Mouse (Mus musculus) urinary bladder, postnatal 0 days (tissue): Measurements from ENCODE around the gene Vmn1r13. TPM values are rescaled to one million over a fixed set of nuclear protein-coding genes. Genes with fewer than 3 reads are reported as not detected.

Experiments used
- polyA plus RNA-seq: library from polyadenylated mRNA; unstranded; fragments of >200 nt; fragmentation: Nextera tagmentation; extraction: Ambion mirVana; gene quantifications from 2 replicates; pipeline ENCODE4 v1.2.1, GENCODE M21; 2015

Gene Vmn1r13
- polyA plus RNA-seq = not detected in 2 replicates

DNA sequence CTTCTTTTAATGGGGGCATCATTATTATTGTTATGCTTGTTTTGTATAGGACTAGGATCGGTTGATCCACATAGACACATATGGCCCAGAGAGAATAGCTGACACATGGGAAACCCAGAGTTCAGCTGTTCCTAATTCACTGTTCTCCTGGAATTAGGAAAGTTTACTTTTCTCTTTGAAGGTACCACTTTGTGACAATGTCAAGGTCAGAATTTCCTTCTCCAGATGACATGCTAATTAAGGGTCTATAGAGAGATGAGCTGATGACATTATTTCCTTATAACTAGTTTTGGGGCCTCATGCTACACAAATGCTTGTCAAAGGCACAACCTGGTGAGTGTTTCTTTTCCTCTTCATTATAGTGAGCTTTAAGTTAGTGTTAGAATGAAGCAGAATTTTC is at the start of gene Vmn1r13:
Vmn1r13 (plus strand) TSS at position 301 of the 400 bp plus-strand sequence.

DNA sequence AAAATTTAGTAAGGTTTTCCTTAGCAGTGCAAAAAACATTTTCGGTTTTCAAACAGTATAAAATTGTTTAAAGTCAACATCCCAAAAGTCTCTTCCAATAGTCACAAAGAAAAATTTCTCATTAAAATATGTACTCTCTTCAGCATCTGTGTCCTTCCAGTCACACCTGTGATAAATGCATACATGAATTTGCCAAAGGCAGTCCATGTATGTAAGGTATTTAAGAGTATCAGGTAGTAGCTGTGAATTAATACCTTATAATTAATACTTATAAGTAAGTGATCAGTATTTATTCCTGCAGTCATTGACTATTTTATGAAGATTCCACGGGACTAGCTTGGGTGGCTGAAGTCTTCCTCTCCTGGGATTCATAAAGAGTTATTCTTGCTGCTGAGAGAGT is 46.5 kb upstream of the Vmn1r13 start, which contains the start of gene Vmn1r12:
Vmn1r12 (plus strand) TSS at position 301 of the 400 bp plus-strand sequence.

GRCm38 (mm10) chr6:57231386-57231785 is 28.3 kb downstream of the Vmn1r13 start, which contains the start of gene Vmn1r14:
Gene Vmn1r14, plus strand, starts transcription at chr6:57231686.

GRCm38 (mm10) chr6:57257652-57258051 is 54.6 kb downstream of the Vmn1r13 start, which contains the start of gene Vmn1r15:
Gene Vmn1r15, plus strand, starts transcription at chr6:57257952.

Other genes starting within 250 kb of the Vmn1r13 start
- gene Vmn1r5, start 233.0 kb upstream of the Vmn1r13 start, polyA plus RNA-seq = not detected in 2 replicates
- gene Vmn1r6, start 206.0 kb upstream of the Vmn1r13 start, polyA plus RNA-seq = not detected in 2 replicates
- gene Vmn1r7, start 178.0 kb upstream of the Vmn1r13 start, polyA plus RNA-seq = not detected in 2 replicates
- not detected in 2 replicates for gene Vmn1r8, start 171.0 kb upstream of the Vmn1r13 start, polyA plus RNA-seq
- not detected in 2 replicates for gene Vmn1r9, start 136.5 kb upstream of the Vmn1r13 start, polyA plus RNA-seq
- gene Vmn1r10, start 93.8 kb upstream of the Vmn1r13 start, polyA plus RNA-seq = not detected in 2 replicates
- gene Vmn1r11, start 69.8 kb upstream of the Vmn1r13 start, polyA plus RNA-seq = not detected in 2 replicates
- gene Vmn1r12, start 46.4 kb upstream of the Vmn1r13 start, polyA plus RNA-seq = not detected in 2 replicates
- gene Vmn1r14, start 28.4 kb downstream of the Vmn1r13 start, polyA plus RNA-seq = not detected in 2 replicates
- not detected in 2 replicates for gene Vmn1r15, start 54.7 kb downstream of the Vmn1r13 start, polyA plus RNA-seq
- not detected in 2 replicates for gene Vmn1r16, start 126.2 kb downstream of the Vmn1r13 start, polyA plus RNA-seq
- not detected in 2 replicates for gene Vmn1r17, start 160.4 kb downstream of the Vmn1r13 start, polyA plus RNA-seq
- gene Vmn1r18, start 192.5 kb downstream of the Vmn1r13 start, polyA plus RNA-seq = not detected in 2 replicates
- gene Vmn1r19, start 200.5 kb downstream of the Vmn1r13 start, polyA plus RNA-seq = not detected in 2 replicates
- not detected in 2 replicates for gene Vmn1r20, start 225.6 kb downstream of the Vmn1r13 start, polyA plus RNA-seq